Mouse (Mus musculus) MEL (cell line): Measurements from ENCODE around the gene Zfpl1.

Experiments used
- CTCF ChIP-seq, 3 experiments: IDR thresholded peaks in 2 of 3; conservative IDR thresholded peaks in 1 of 3; 2 replicates each; pipeline ENCODE4 v1.5.1; 2011 to 2012; ENCODE audit warnings: low read length in 3 of 3, low read depth in 2 of 3, mild to moderate bottlenecking in 2 of 3, improper control_type of control experiment in 1 of 3, inconsistent platforms in 1 of 3, mixed read lengths in 1 of 3, moderate library complexity in 1 of 3; ENCODE audit not compliant: control insufficient read depth in 1 of 3, insufficient read depth in 1 of 3, poor library complexity in 1 of 3, severe bottlenecking in 1 of 3
- KAT2A ChIP-seq: conservative IDR thresholded peaks from 2 replicates; pipeline ENCODE4 v1.6.1; 2012; ENCODE audit warnings: low read depth, low read length, improper control_type of control experiment, inconsistent platforms
- MAX ChIP-seq: IDR thresholded peaks from 2 replicates; pipeline ENCODE4 v1.6.1; 2011; ENCODE audit warnings: low read length, improper control_type of control experiment
- MYC ChIP-seq: IDR thresholded peaks from 2 replicates; pipeline ENCODE4 v1.6.1; 2011; ENCODE audit warnings: low read depth, mild to moderate bottlenecking, low read length, improper control_type of control experiment, moderate library complexity
- NRF1 ChIP-seq: IDR thresholded peaks from 2 replicates; pipeline ENCODE4 v1.6.1; 2014; ENCODE audit warnings: low read depth, mild to moderate bottlenecking, inconsistent platforms, low read length, improper control_type of control experiment, moderate library complexity; ENCODE audit not compliant: poor library complexity, insufficient read depth, severe bottlenecking
- POLR2AphosphoS5 ChIP-seq: IDR thresholded peaks from 2 replicates; pipeline ENCODE4 v1.6.1; 2012; ENCODE audit warnings: low read depth, borderline replicate concordance, mild to moderate bottlenecking, inconsistent platforms, low read length, moderate library complexity, mixed read lengths
- RAD21 ChIP-seq: IDR thresholded peaks from 2 replicates; pipeline ENCODE4 v1.6.1; 2011; ENCODE audit warnings: mild to moderate bottlenecking, low read depth, low read length, improper control_type of control experiment
- SMC3 ChIP-seq: IDR thresholded peaks from 2 replicates; pipeline ENCODE4 v1.6.1; 2011; ENCODE audit warnings: low read depth, low read length, improper control_type of control experiment
- TCF12 ChIP-seq: IDR thresholded peaks from 2 replicates; pipeline ENCODE4 v1.6.1; 2014; ENCODE audit warnings: low read depth, mild to moderate bottlenecking, inconsistent platforms, low read length, improper control_type of control experiment, moderate library complexity
- ZKSCAN1 ChIP-seq: IDR thresholded peaks from 2 replicates; pipeline ENCODE4 v1.6.1; 2012; ENCODE audit warnings: low read depth, mild to moderate bottlenecking, inconsistent platforms, low read length, improper control_type of control experiment, moderate library complexity
- ZNF384 ChIP-seq: IDR thresholded peaks from 2 replicates; pipeline ENCODE4 v1.6.1; 2012; ENCODE audit warnings: low read depth, mild to moderate bottlenecking, inconsistent platforms, low read length, improper control_type of control experiment

DNA sequence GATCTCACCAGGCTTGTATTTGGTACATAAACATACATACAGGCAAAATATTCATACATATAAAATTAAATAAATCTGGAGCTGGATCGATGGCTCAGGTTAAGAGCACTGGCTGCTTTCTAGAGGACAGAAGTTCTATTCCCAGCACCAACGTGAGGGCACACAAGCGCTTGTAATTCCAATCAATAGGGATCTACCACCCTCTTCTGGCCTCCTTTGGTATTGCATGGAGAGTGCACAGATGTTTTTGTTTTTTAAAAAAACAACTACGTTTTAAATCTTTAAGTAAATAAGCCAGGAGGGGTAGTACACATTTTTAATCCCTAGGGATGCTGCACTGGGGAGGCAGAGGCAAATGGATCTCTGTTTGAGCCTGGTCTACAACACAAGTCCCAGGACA, 41.5 kb upstream of the Zfpl1 start:
- peak; percentile 59 to 95 (median 77) for TF ChIP-seq CTCF (IDR thresholded peaks at IDR 0.05 in 2 of 3, conservative IDR thresholded peaks at IDR 0.05 in 1 of 3; ENCODE audit: control insufficient read depth in 1 of 3, insufficient read depth in 1 of 3, low read depth in 2 of 3, low read length in 3 of 3, poor library complexity in 1 of 3, severe bottlenecking in 1 of 3)
- TF ChIP-seq MAX, result no peak; the same call in 1 of the 2 replicates
- TF ChIP-seq TCF12, result no peak
- no peak for TF ChIP-seq POLR2AphosphoS5
- TF ChIP-seq MYC, result no peak; the same call in 1 of the 2 replicates
- peak; percentile 66 for TF ChIP-seq ZNF384
- TF ChIP-seq NRF1, result no peak
- no peak for TF ChIP-seq KAT2A
- TF ChIP-seq SMC3, result peak; percentile 85
- TF ChIP-seq RAD21, result peak; percentile 99
- TF ChIP-seq ZKSCAN1, result no peak
